Mouse (Mus musculus) liver, embryonic 14.5 days (tissue): ENCODE measurements at regions not wholly inside any gene's neighbourhood (a gene's known extent, or its start where the extent isn't known, plus 50 kb on each side); places are given as distances from the start of the nearest gene placed in this dataset.
A peak's percentile ranks its signal among the peaks of the same experiment; 100 is the strongest.

ENCODE experiments used
- ATAC-seq: fragments of 200-750 bp; cut with Nextera tagmentation; 2 replicates; pipeline ENCODE4 v1.8.0; 2017; ENCODE audit warnings: moderate number of reproducible peaks, mild to moderate bottlenecking, moderate library complexity; ENCODE audit not compliant: insufficient read depth
- DNase-seq, 3 experiments: peaks; one replicate each; pipeline ENCODE4 v3.0.0-alpha.2; 2012 to 2013; ENCODE audit warnings: low read depth in 3 of 3, low spot score in 3 of 3
- H3K27ac ChIP-seq: fragments of 300-500 bp; sonication (generic); 2 replicates; pipeline ENCODE4 v1.5.1; 2014; ENCODE audit warnings: moderate library complexity, mild to moderate bottlenecking, control low read depth, inconsistent platforms
- H3K27me3 ChIP-seq: fragments of 300-500 bp; sonication (generic); 2 replicates; pipeline ENCODE4 v1.6.1; 2014; ENCODE audit warnings: mild to moderate bottlenecking, low read length, moderate library complexity; ENCODE audit not compliant: control insufficient read depth, insufficient read depth
- H3K36me3 ChIP-seq: fragments of 300-500 bp; sonication (generic); replicated peaks from 2 replicates; pipeline ENCODE4 v1.6.1; 2014; ENCODE audit warnings: low read depth; ENCODE audit not compliant: control insufficient read depth, insufficient read depth
- H3K4me1 ChIP-seq, 2 experiments: fragments of 200-500 bp in 1 of 2; fragments of 300-500 bp in 1 of 2; sonication (generic) in 1 of 2; replicated peaks; 2 replicates each; pipeline ENCODE4 v1.6.1; 2012 to 2014; ENCODE audit warnings: antibody characterized with exemption in 1 of 2, inconsistent platforms in 1 of 2, low read length in 1 of 2; ENCODE audit not compliant: control insufficient read depth in 2 of 2, insufficient read depth in 2 of 2
- H3K4me2 ChIP-seq: fragments of 300-500 bp; sonication (generic); 2 replicates; pipeline ENCODE4 v1.6.1; 2014; ENCODE audit warnings: low read depth, mild to moderate bottlenecking, control low read depth, moderate library complexity
- H3K4me3 ChIP-seq, 2 experiments: fragments of 200-500 bp in 1 of 2; fragments of 300-500 bp in 1 of 2; sonication (generic) in 1 of 2; 2 replicates each; pipeline ENCODE4 v1.5.1; 2012 to 2014; ENCODE audit warnings: low read depth in 2 of 2, low read length in 2 of 2, mild to moderate bottlenecking in 2 of 2, control low read depth in 1 of 2, inconsistent platforms in 1 of 2, moderate library complexity in 1 of 2; ENCODE audit not compliant: insufficient read depth in 1 of 2
- H3K9ac ChIP-seq: fragments of 300-500 bp; sonication (generic); replicated peaks from 2 replicates; pipeline ENCODE4 v1.6.1; 2014; ENCODE audit warnings: mild to moderate bottlenecking, control low read depth, moderate library complexity
- H3K9me3 ChIP-seq: fragments of 300-500 bp; sonication (generic); 2 replicates; pipeline ENCODE4 v1.6.1; 2016; ENCODE audit warnings: low read length, mixed read lengths; ENCODE audit not compliant: control insufficient read depth
- CTCF ChIP-seq: IDR thresholded peaks from 2 replicates; pipeline ENCODE4 v1.5.1; 2016; ENCODE audit warnings: antibody characterized with exemption, low read depth, control low read depth
- EP300 ChIP-seq: IDR thresholded peaks from 2 replicates; pipeline ENCODE4 v1.6.1; 2016; ENCODE audit warnings: antibody characterized with exemption, low read depth
- WGBS: fragments of 180-500 bp; shearing (Covaris S2); extraction: QIAGEN DNeasy Blood & Tissue Kit; methylation state at CpG from one replicate; pipeline ENCODE4 v1.1.7; 2014; ENCODE audit not compliant: insufficient replicate concordance; 5-methylcytosine and 5-hydroxymethylcytosine counted together

DNA sequence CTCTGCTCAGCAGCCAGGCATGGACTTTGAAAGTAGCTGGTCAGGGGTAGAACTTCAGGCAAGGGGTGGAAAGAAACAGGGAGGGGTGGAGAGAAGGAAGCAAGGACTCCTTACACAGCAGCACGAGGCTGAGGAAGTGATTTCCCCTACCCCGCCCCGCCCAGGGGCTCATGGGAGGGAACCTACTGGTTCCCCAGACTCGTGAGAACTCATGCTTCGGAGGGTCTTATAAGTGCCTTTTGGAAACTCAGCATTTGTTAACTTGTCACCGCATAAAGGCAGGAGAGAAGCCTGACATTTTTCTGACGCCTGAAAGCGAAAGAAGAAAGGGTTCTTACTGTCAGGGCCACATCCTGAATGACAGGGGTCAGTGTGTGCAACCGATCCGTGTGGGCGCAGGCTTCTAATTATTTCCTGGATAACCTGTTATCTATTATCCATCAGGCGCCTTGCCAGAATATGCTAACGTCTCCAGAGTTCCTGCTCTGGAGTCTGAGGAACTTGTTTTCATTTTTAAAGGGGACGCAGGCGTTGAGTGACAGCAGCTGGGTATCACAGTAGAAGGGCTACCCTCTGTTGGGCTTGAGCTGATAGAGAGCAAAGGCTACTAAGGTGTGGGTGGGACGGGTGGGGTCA, 98.2 kb upstream of the Max start:
- ATAC-seq: peak; percentile 57; the same call in 1 of the 2 replicates

DNA sequence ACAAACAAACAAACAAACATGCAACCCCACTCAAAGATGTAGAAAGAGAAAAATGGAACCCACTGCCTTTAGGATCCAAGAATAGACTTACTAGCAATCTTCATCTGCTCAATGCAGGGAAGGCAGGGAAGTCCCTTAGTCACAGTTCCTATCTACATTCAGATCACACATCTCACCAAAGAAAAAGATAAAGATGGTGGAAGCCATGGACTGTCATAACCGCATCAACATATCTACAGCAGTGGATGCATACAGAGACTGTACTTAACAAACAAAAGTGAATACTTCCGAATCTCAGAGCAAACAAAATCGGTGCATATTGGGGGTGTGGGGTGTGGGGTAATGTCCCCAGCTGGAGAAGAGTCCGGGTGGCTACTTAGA, 97.7 kb upstream of the Max start:
- H3K27me3 ChIP-seq: no peaks in the 10 kb centered on the region
- no peak overlapping the region for H3K27ac ChIP-seq
- H3K4me1 ChIP-seq: peaks cover 9 to 43% of the 10 kb centered on the region in 2 experiments
- no peak for ATAC-seq
- DNase-seq: no peak
- H3K36me3 ChIP-seq: no peaks in the 10 kb centered on the region
- peak overlapping the region; percentile 41 to 61; a peak in 2 of 4 replicates for H3K4me3 ChIP-seq
- peak overlapping the region; percentile 65 for H3K4me2 ChIP-seq
- WGBS: 52% methylated on average over 4 of the region's 4 CpGs
- H3K9ac ChIP-seq: no peak overlapping the region
- TF ChIP-seq EP300: no peak
- no peak for TF ChIP-seq CTCF
- no peaks in the 10 kb centered on the region for H3K9me3 ChIP-seq

More for the DNA sequence above, 98.2 kb upstream of the Max start:
- Histone ChIP-seq H3K9me3 (no peaks in the 10 kb centered on the region), H3K9ac (no peak overlapping the region; the same call in 1 of the 2 replicates), H3K4me2 (peak overlapping the region; percentile 65), H3K36me3 (no peaks in the 10 kb centered on the region), H3K4me1 (peaks cover 9 to 42% of the 10 kb centered on the region in 2 experiments), H3K4me3 (peak overlapping the region; percentile 41 to 61), H3K27me3 (no peaks in the 10 kb centered on the region), H3K27ac (no peak overlapping the region)
- DNase-seq: no peak
- 6% methylated on average over 16 of the region's 16 CpGs for WGBS
- TF ChIP-seq CTCF (no peak), EP300 (no peak)

DNA sequence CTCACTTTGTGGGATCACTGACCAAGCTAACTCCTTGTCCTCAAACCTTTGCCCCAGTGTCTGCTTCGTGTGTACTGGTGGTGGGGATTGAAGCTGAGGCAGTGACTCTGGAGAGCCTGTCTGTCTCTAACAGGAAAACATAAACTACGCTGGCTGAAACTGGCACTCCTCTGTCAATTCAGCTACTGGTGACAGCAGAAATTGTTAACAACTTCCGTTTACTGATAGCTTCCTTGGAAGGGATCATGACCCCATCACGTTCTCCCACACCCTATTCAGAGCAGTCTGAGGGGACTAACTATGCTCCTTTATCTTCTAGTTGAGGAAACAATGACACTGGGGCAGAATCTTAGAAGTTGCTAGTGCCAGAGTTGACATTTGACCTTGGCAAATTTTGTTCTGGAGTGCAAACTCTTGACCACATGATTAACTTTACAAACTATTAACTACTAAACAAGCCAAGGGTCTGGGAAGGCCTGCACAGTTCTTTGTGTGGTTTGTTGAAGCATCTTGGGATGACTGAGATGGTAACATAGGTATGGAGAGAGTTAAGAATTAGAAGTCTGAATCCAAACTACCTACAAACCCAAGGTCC, 96.7 kb upstream of the Max start:
- H3K27me3 ChIP-seq: no peaks in the 10 kb centered on the region
- 10% methylated on average over 4 of the region's 4 CpGs for WGBS
- DNase-seq (no peak), ATAC-seq (no peak)
- H3K4me2 ChIP-seq: no peak overlapping the region
- peaks cover 9 to 43% of the 10 kb centered on the region in 2 experiments for H3K4me1 ChIP-seq
- no peak for TF ChIP-seq EP300
- TF ChIP-seq CTCF: no peak
- no peak overlapping the region for H3K4me3 ChIP-seq
- no peaks in the 10 kb centered on the region for H3K36me3 ChIP-seq
- no peak overlapping the region for H3K27ac ChIP-seq
- no peaks in the 10 kb centered on the region for H3K9me3 ChIP-seq
- no peak overlapping the region for H3K9ac ChIP-seq

DNA sequence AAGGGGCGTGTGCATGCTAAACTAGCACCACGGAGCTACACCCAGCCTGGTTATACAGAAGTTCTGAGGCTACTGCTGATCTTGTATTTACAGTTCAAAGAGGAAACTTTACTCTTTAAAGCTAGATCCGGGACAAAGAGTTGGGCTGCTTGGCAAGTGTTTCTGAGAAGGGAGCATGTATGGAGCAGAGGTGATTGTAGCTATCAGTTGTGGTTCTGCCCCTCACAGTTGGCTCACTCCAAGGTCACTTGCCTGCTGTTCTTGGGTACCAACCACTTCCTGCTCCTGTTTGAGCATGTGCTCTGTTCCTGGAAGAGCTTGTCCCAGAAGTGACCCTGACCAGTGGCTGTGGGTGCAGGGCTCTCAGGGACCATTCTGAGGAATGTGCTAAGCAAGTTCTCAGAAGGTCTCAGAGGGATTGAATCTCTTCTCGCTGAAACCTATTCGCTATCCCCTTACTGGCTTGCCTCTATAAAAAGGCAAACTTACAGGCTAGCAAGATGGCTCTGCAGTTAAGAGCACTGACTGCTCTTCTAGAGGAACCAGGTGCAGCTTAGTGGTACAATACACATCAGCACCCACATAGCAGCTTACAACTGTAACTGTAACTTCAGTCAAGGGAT, 94.9 kb upstream of the Max start:
- TF ChIP-seq EP300 (no peak), CTCF (no peak)
- H3K9me3 ChIP-seq: no peaks in the 10 kb centered on the region
- no peaks in the 10 kb centered on the region for H3K27me3 ChIP-seq
- ATAC-seq: no peak
- H3K27ac ChIP-seq: no peak overlapping the region
- 26% methylated on average over 5 of the region's 5 CpGs for WGBS
- no peak overlapping the region for H3K4me2 ChIP-seq
- no peak for DNase-seq
- peaks cover 9 to 43% of the 10 kb centered on the region in 2 experiments for H3K4me1 ChIP-seq
- H3K36me3 ChIP-seq: no peaks in the 10 kb centered on the region
- no peak overlapping the region for H3K9ac ChIP-seq
- no peak overlapping the region for H3K4me3 ChIP-seq

DNA sequence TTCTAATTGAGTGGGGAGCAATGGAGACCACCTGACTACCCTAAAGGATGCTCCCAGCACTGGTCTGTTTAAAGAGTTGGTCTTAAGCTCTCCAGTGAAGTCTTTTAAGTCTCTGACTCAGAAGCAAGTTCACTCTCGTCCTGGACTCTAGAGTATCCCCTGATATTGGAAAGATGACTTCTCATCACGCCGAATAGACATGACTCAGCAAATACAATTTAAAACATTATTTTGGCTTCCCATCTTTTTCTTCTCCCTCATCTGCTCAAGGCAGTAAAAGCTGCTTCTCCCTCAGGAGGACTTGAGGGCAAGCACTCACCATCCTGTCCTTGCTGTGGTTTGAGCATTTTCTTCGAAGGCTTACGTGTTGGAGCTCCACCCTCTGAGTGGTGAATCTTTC, 92.7 kb upstream of the Max start:
- TF ChIP-seq EP300 (no peak), CTCF (no peak)
- no peak overlapping the region for H3K4me2 ChIP-seq
- no peak overlapping the region for H3K9ac ChIP-seq
- H3K4me1 ChIP-seq: peaks cover 4 to 27% of the 10 kb centered on the region in 2 experiments; a peak in 3 of 4 replicates
- H3K36me3 ChIP-seq: no peaks in the 10 kb centered on the region
- DNase-seq: no peak
- no peaks in the 10 kb centered on the region for H3K9me3 ChIP-seq
- no peak overlapping the region for H3K4me3 ChIP-seq
- WGBS: 35% methylated on average over 5 of the region's 5 CpGs
- ATAC-seq: no peak
- H3K27me3 ChIP-seq: no peaks in the 10 kb centered on the region
- no peak overlapping the region for H3K27ac ChIP-seq
